Mouse (Mus musculus): ENCODE measurements around the gene Srsf5. TPM values are rescaled to one million over a fixed set of nuclear protein-coding genes. Genes with fewer than 3 reads are reported as not detected.

Gene Srsf5
- polyA plus RNA-seq, 1 experiment from 2014 or later = 534 TPM

DNA sequence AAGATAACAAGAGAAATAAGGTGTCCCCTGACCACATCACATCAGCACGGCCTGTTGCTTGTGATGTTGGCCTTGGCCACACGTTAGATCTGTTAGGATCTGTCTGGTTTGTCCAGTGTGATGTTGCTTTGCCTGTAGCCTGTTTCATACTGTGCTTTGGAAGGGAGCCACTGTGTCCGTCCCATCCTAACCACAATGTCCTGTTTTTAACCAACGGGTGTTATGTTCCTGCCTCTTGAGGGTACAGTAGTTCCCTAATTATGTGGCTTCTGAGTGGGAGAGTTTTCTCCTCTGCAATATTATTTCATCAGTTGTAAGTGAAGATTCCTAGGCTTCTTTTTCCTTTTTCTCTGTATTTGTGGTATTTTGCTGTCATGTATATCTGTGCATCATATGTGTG lies 50.0 kb downstream of the Srsf5 start:
- WGBS (ENCODE audit: missing documents) = 7% methylated on average over 4 of the region's 4 CpGs
- no peak overlapping the region for H3K4me3 ChIP-seq (ENCODE audit: inconsistent target)
- H3K79me2 ChIP-seq (ENCODE audit: inconsistent target) = no peaks in the 10 kb centered on the region
- no peaks in the 10 kb centered on the region for H3K36me3 ChIP-seq (ENCODE audit: inconsistent target)
- no peak overlapping the region for H3K27ac ChIP-seq

DNA sequence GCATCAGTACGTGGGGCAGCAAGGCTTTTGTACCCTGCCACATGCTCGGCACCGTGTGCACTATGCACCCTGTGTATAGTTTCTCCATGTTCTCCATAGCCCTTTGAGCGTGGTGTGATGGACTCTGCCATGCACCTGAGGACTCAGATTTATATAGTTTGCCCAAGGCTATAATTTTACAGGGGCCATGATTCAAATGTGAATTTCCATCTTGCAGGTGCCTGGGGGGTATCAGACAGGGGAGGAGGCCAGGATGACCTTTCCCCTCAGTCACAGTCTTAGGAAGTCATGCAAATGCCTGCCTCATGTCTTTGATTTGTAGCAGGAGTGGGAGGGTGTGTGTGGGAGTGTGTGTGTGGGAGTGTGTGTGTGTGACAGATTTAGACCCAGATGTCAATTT lies 52.3 kb downstream of the Srsf5 start:
- Histone ChIP-seq H3K79me2 (ENCODE audit: inconsistent target) (no peaks in the 10 kb centered on the region), H3K36me3 (ENCODE audit: inconsistent target) (no peaks in the 10 kb centered on the region), H3K4me3 (ENCODE audit: inconsistent target) (no peak overlapping the region), H3K27ac (no peak overlapping the region)
- 97% methylated on average over 4 of the region's 4 CpGs for WGBS (ENCODE audit: missing documents)

DNA sequence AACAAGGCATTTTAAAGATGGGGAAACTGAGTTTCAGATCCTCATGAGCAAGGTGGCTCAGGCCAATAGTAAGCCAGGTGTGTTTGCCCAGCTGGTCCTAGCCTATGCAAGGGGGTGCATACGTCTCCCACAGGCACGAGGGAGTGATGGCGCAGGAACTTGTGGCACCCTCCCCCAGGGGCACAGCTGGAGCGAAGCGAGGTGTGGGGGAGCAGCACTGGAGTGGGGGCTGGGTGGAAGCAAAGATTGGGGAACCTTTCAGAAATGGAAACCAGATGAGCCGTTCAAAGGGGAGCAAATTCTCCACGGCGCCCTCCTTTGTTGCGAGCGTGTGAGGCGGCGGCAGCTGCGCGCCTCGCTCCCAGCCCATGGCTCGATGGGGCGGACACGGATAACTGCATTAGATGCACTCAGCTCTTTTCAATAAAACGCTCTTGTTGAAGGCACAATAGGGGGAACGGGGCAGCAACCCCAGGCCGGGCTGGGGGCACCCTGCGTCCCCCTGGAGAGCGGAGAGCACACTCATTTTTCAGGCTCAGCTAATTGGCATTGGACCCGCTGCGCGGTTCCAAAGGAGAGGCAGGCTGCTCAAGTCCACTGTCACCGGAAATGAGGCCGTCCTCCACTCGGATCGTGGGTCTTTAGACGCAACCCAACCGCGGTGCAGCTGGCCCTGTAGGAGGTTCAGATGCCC lies 53.4 kb downstream of the Srsf5 start:
- Histone ChIP-seq H3K27ac (no peak overlapping the region), H3K79me2 (ENCODE audit: inconsistent target) (no peaks in the 10 kb centered on the region), H3K36me3 (ENCODE audit: inconsistent target) (no peaks in the 10 kb centered on the region), H3K4me3 (ENCODE audit: inconsistent target) (no peak overlapping the region)
- WGBS (ENCODE audit: missing documents) = 30% methylated on average over 32 of the region's 33 CpGs

Other genes with a start within 250 kb of the Srsf5 start
- gene Ccdc177, start 184.8 kb upstream of the Srsf5 start, polyA plus RNA-seq (2018) = not detected in 3 replicates
- 67.3 to 91.5 TPM (median 72.0 TPM) in 3 replicates for gene Susd6, start 155.0 kb upstream of the Srsf5 start, polyA plus RNA-seq (2018)
- not detected in 3 replicates for gene Slc10a1, start 23.2 kb downstream of the Srsf5 start, polyA plus RNA-seq (2018)
- gene Smoc1, start 81.3 kb downstream of the Srsf5 start, polyA plus RNA-seq (2018) = 0.09 to 0.14 TPM (median 0.09 TPM) in 3 replicates

All from macrophage (primary cell).